Mouse (Mus musculus): ENCODE results near the gene Samd4b.

DNA sequence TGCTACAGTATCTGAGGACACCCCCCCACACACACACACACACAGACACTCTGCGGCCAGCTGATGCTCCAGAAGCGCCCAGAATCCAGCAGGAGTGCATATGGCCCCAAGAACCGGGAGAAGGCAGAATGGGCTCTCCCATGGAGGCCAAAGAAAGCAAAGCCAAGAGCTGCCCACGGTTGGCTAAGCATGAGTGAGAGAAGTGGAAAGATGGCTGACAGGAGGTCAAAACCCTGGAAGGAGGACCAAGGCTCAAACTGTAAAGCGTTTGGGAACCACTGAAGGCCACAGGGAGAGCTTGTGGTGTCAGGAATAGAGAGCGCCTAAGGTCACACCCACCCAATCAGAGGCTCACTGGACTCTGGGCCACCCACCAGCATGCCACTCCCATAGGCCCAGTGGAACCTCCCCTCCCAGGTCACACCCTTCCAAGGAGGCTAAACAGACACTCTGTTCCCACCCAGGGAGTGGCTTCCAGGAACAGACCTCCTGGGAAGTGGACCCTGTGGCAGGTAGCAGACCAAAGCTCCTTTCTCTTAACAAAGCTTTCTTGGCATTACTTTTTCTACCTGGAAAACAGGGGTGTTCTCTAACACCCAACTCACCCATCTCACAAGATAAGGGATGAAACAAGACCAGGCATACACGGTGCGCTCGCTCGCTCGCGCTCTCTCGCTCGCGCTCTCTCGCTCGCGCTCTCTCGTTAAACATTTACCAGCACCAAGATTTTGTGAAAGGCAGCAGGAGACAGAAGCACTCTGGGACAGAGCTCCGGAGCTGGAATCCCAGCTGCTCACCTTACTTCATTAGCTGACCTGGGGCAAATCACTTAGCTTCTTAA is 1.3 kb downstream of the Samd4b start:
- TF ChIP-seq CTCF (IDR thresholded peaks at IDR 0.05; ENCODE audit: low read depth) (no peak), EP300 (IDR thresholded peaks at IDR 0.05; ENCODE audit: low read depth) (no peak)
